Mouse (Mus musculus) hindbrain, postnatal 0 days (tissue): ENCODE measurements around the gene Zbtb44. TPM values are rescaled to one million over a fixed set of nuclear protein-coding genes. Genes with fewer than 3 reads are reported as not detected.

Source experiments
- ATAC-seq: fragments of 200-750 bp; cut with Nextera tagmentation; 2 replicates; pipeline ENCODE4 v1.8.0; 2017; ENCODE audit warnings: mild to moderate bottlenecking, moderate TSS enrichment, moderate library complexity
- DNase-seq: peaks from one replicate; pipeline ENCODE4 v3.0.0-alpha.2; 2015; ENCODE audit warnings: low spot score
- H3K27ac ChIP-seq: fragments of 300-500 bp; sonication (generic); 2 replicates; pipeline ENCODE4 v1.5.1; 2014; ENCODE audit warnings: mild to moderate bottlenecking
- H3K27me3 ChIP-seq: fragments of 300-500 bp; sonication (generic); 2 replicates; pipeline ENCODE4 v1.6.1; 2014; ENCODE audit warnings: low read length, mixed read lengths; ENCODE audit not compliant: insufficient read depth
- H3K36me3 ChIP-seq: fragments of 300-500 bp; sonication (generic); 2 replicates; pipeline ENCODE4 v1.6.1; 2014; ENCODE audit warnings: low read length, mixed read lengths; ENCODE audit not compliant: insufficient read depth
- H3K4me1 ChIP-seq: fragments of 300-500 bp; sonication (generic); 2 replicates; pipeline ENCODE4 v1.6.1; 2014; ENCODE audit warnings: antibody characterized with exemption, low read length, mixed read lengths; ENCODE audit not compliant: insufficient read depth
- H3K4me2 ChIP-seq: fragments of 300-500 bp; sonication (generic); 2 replicates; pipeline ENCODE4 v1.6.1; 2014; ENCODE audit warnings: low read depth, mild to moderate bottlenecking, low read length, moderate library complexity, mixed read lengths
- H3K4me3 ChIP-seq: fragments of 300-500 bp; sonication (generic); 2 replicates; pipeline ENCODE4 v1.5.1; 2014; ENCODE audit warnings: low read length
- H3K9ac ChIP-seq: fragments of 300-500 bp; sonication (generic); replicated peaks from 2 replicates; pipeline ENCODE4 v1.6.1; 2014; ENCODE audit warnings: mild to moderate bottlenecking, low read length, moderate library complexity, mixed read lengths
- H3K9me3 ChIP-seq: fragments of 300-500 bp; sonication (generic); 2 replicates; pipeline ENCODE4 v1.6.1; 2016; ENCODE audit warnings: low read length, mixed read lengths
- CTCF ChIP-seq: IDR thresholded peaks from 2 replicates; pipeline ENCODE4 v1.5.1; 2016; ENCODE audit warnings: antibody characterized with exemption, control low read depth, low read depth
- WGBS: fragments of 180-500 bp; shearing (Covaris S2); extraction: QIAGEN DNeasy Blood & Tissue Kit; methylation state at CpG from one replicate; pipeline ENCODE4 v1.1.7; 2014; 5-methylcytosine and 5-hydroxymethylcytosine counted together
- polyA plus RNA-seq: library from polyadenylated mRNA; unstranded; fragments of >200 nt; fragmentation: Nextera tagmentation; extraction: Ambion mirVana; gene quantifications from 2 replicates; pipeline ENCODE4 v1.2.1, GENCODE M21; 2015
- total RNA-seq: library from RNA; depleted of rRNA; stranded (reverse); fragments of >200 nt; gene quantifications from 2 replicates; pipeline ENCODE4 v1.2.3, GENCODE M21; 2014

Zbtb44 gene
- total and polyA plus RNA-seq, 2 experiments from 2014 or later = 4.1 to 13.7 TPM

GRCm38 (mm10) chr9:31058723-31059122, 28.3 kb downstream of the Zbtb44 start:
- 0 out of 2 replicates have a peak, but pooled peaks cover 8% of the 10 kb centered on the region for H3K36me3 ChIP-seq
- 85% methylated on average over 2 of the region's 2 CpGs for WGBS
- H3K27ac ChIP-seq = no peak overlapping the region
- TF ChIP-seq CTCF = no peak
- H3K27me3 ChIP-seq = no peaks in the 10 kb centered on the region
- H3K4me2 ChIP-seq = no peak overlapping the region
- ATAC-seq (no peak), DNase-seq (no peak)
- H3K4me1 ChIP-seq = no peaks in the 10 kb centered on the region
- H3K9me3 ChIP-seq = no peaks in the 10 kb centered on the region
- no peak overlapping the region for H3K9ac ChIP-seq
- H3K4me3 ChIP-seq = no peak overlapping the region

GRCm38 (mm10) chr9:31070706-31071105, 40.3 kb downstream of the Zbtb44 start:
- no peak overlapping the region for H3K4me2 ChIP-seq
- H3K4me3 ChIP-seq = no peak overlapping the region
- H3K27me3 ChIP-seq = no peaks in the 10 kb centered on the region
- H3K9me3 ChIP-seq = no peaks in the 10 kb centered on the region
- no peak overlapping the region for H3K27ac ChIP-seq
- no peak for ATAC-seq
- H3K4me1 ChIP-seq = no peaks in the 10 kb centered on the region
- peaks cover 7% of the 10 kb centered on the region; the same call in 1 of the 2 replicates for H3K36me3 ChIP-seq
- 94% methylated on average over 7 of the region's 8 CpGs for WGBS
- DNase-seq = no peak
- TF ChIP-seq CTCF = no peak
- no peak overlapping the region for H3K9ac ChIP-seq

- H3K27me3 ChIP-seq = no peaks in the 10 kb centered on the region
- ATAC-seq (no peak), DNase-seq (no peak)
- no peak for TF ChIP-seq CTCF
- H3K9ac ChIP-seq = no peak overlapping the region
- WGBS = 91% methylated on average over 5 of the region's 5 CpGs
- no peak overlapping the region for H3K27ac ChIP-seq
- H3K9me3 ChIP-seq = no peaks in the 10 kb centered on the region
- 0 out of 2 replicates have a peak, but pooled peaks cover 2% of the 10 kb centered on the region for H3K36me3 ChIP-seq
- no peak overlapping the region for H3K4me3 ChIP-seq
- H3K4me1 ChIP-seq = no peaks in the 10 kb centered on the region
- no peak overlapping the region for H3K4me2 ChIP-seq
Observed at GRCm38 (mm10) chr9:31072256-31072655, 41.8 kb downstream of the Zbtb44 start.

GRCm38 (mm10) chr9:31073797-31074196, 43.4 kb downstream of the Zbtb44 start:
- Histone ChIP-seq H3K4me3 (no peak overlapping the region), H3K9ac (no peak overlapping the region), H3K4me1 (no peaks in the 10 kb centered on the region), H3K27ac (no peak overlapping the region), H3K4me2 (no peak overlapping the region), H3K27me3 (no peaks in the 10 kb centered on the region), H3K9me3 (no peaks in the 10 kb centered on the region), H3K36me3 (no peaks in the 10 kb centered on the region)
- TF ChIP-seq CTCF = no peak
- ATAC-seq (no peak), DNase-seq (no peak)
- 77% methylated on average over 7 of the region's 7 CpGs for WGBS

- Histone ChIP-seq H3K27me3 (no peaks in the 10 kb centered on the region), H3K36me3 (no peaks in the 10 kb centered on the region), H3K4me3 (no peak overlapping the region), H3K27ac (no peak overlapping the region), H3K9ac (no peak overlapping the region), H3K4me2 (no peak overlapping the region), H3K9me3 (no peaks in the 10 kb centered on the region), H3K4me1 (no peaks in the 10 kb centered on the region)
- DNase-seq (no peak), ATAC-seq (no peak)
- TF ChIP-seq CTCF = no peak
- 75% methylated on average over 10 of the region's 10 CpGs for WGBS
Observed at GRCm38 (mm10) chr9:31074836-31075235, 44.4 kb downstream of the Zbtb44 start.

- no peaks in the 10 kb centered on the region for H3K9me3 ChIP-seq
- no peak overlapping the region for H3K4me2 ChIP-seq
- no peaks in the 10 kb centered on the region for H3K27me3 ChIP-seq
- 73% methylated on average over 6 of the region's 6 CpGs for WGBS
- H3K36me3 ChIP-seq = no peaks in the 10 kb centered on the region
- H3K27ac ChIP-seq = no peak overlapping the region
- no peak overlapping the region for H3K9ac ChIP-seq
- ATAC-seq (no peak), DNase-seq (no peak)
- H3K4me3 ChIP-seq = no peak overlapping the region
- TF ChIP-seq CTCF = no peak
- H3K4me1 ChIP-seq = no peaks in the 10 kb centered on the region
Observed at GRCm38 (mm10) chr9:31080726-31081125, 50.3 kb downstream of the Zbtb44 start.

GRCm38 (mm10) chr9:31082054-31082666, 51.7 kb downstream of the Zbtb44 start:
- Histone ChIP-seq H3K9me3 (no peaks in the 10 kb centered on the region), H3K27me3 (no peaks in the 10 kb centered on the region), H3K4me2 (peak overlapping the region; percentile 44), H3K36me3 (no peaks in the 10 kb centered on the region), H3K27ac (no peak overlapping the region), H3K4me1 (no peaks in the 10 kb centered on the region), H3K9ac (no peak overlapping the region), H3K4me3 (0 out of 2 replicates have a peak overlapping the region, but pooled peaks have one; percentile 11)
- TF ChIP-seq CTCF = peak; percentile 87
- peak; percentile 91 for DNase-seq
- WGBS = 9% methylated on average over 15 of the region's 15 CpGs
- peak; percentile 75 for ATAC-seq
